Mouse (Mus musculus): ENCODE data around the gene Adamtsl5. TPM values are rescaled to one million over a fixed set of nuclear protein-coding genes. Genes with fewer than 3 reads are reported as not detected.

The Adamtsl5 gene
- polyA plus RNA-seq, 1 experiment from 2014 or later, result 2.5 TPM

DNA sequence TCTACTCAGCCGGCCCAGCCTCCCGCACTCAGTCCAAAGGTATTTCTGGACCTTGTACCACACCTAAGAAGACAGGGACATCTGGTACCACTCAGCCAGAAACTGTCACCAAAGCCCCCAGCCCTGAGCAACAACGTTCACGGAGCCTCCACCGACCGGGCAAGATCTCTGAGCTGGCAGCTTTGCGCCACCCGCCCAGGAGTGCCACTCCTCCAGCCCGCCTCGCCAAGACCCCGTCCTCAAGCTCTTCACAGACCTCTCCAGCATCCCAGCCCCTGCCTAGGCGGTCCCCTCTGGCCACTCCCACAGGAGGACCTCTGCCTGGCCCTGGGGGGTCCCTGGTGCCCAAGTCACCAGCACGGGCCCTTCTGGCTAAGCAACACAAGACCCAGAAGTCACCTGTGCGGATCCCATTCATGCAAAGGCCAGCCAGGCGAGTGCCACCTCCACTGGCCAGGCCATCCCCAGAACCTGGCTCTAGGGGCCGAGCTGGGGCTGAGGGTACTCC lies 33.7 kb downstream of the Adamtsl5 start:
- Histone ChIP-seq H3K9me3 (replicated peaks) (no peaks in the 10 kb centered on the region), H3K4me2 (no peak overlapping the region), H3K27me3 (peaks cover 82% of the 10 kb centered on the region), H3K36me3 (peaks cover 24% of the 10 kb centered on the region), H3K27ac (no peak overlapping the region), H3K9ac (no peak overlapping the region), H3K4me1 (replicated peaks) (peaks cover 48% of the 10 kb centered on the region), H3K4me3 (replicated peaks) (no peak overlapping the region)
- WGBS (ENCODE audit: insufficient replicate concordance), result 46% methylated on average over 16 of the region's 16 CpGs
- DNase-seq (no peak), ATAC-seq (ENCODE audit: low read depth) (no peak)

DNA sequence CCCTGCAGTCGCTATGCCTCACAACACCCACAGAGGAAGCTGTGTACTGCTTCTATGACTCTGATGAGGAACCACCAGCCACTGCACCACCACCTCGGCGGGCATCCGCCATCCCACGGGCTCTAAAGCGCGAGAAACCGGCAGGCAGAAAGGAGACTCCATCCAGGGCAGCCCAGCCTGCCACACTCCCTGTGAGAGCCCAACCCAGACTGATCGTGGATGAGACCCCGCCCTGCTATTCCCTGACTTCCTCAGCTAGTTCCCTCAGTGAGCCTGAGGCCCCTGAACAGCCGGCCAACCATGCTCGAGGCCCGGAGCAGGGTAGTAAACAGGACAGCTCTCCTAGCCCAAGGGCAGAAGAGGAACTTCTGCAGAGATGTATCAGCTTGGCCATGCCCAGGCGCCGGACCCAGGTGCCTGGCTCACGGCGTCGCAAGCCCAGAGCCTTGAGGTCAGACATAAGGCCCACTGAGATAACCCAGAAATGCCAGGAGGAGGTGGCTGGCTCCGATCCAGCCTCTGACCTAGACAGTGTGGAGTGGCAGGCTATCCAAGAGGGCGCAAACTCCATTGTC lies 34.5 kb downstream of the Adamtsl5 start:
- peaks cover 40% of the 10 kb centered on the region for H3K4me1 ChIP-seq (replicated peaks)
- peaks cover 90% of the 10 kb centered on the region for H3K27me3 ChIP-seq
- H3K27ac ChIP-seq, result no peak overlapping the region
- WGBS (ENCODE audit: insufficient replicate concordance), result 21% methylated on average over 20 of the region's 20 CpGs
- peaks cover 16% of the 10 kb centered on the region for H3K36me3 ChIP-seq
- DNase-seq (no peak), ATAC-seq (ENCODE audit: low read depth) (no peak)
- no peaks in the 10 kb centered on the region for H3K9me3 ChIP-seq (replicated peaks)
- H3K9ac ChIP-seq, result no peak overlapping the region
- no peak overlapping the region for H3K4me2 ChIP-seq
- H3K4me3 ChIP-seq (replicated peaks), result no peak overlapping the region

DNA sequence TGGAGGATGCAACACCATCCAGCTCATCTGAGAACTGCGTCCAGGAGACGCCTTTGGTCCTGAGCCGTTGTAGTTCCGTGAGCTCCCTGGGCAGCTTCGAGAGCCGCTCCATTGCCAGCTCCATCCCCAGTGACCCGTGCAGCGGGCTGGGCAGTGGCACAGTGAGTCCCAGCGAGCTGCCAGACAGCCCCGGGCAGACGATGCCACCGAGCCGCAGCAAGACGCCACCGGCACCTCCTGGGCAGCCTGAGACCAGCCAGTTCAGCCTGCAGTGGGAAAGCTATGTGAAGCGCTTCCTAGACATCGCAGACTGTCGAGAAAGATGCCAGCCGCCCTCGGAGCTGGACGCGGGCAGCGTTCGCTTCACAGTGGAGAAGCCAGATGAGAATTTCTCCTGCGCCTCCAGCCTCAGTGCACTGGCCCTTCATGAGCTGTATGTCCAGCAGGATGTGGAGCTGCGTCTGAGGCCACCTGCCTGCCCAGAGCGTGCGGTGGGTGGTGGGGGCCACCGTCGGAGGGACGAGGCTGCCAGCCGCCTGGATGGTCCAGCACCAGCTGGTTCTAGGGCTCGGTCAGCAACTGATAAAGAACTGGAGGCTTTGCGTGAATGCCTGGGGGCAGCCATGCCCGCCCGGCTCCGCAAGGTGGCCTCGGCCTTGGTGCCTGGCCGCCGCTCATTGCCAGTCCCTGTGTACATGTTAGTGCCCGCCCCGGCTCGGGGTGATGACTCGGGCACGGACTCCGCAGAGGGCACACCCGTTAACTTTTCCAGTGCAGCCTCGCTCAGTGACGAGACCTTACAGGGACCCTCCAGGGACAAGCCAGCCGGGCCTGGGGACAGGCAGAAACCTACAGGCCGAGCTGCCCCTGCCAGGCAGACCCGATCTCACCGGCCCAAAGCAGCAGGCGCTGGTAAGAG lies 35.4 kb downstream of the Adamtsl5 start:
- ATAC-seq (ENCODE audit: low read depth) (no peak), DNase-seq (no peak)
- Histone ChIP-seq H3K4me3 (replicated peaks) (no peak overlapping the region), H3K4me2 (no peak overlapping the region), H3K9me3 (replicated peaks) (no peaks in the 10 kb centered on the region), H3K4me1 (replicated peaks) (peaks cover 32% of the 10 kb centered on the region), H3K27ac (no peak overlapping the region), H3K27me3 (peaks cover 98% of the 10 kb centered on the region), H3K36me3 (peaks cover 7% of the 10 kb centered on the region), H3K9ac (no peak overlapping the region)
- WGBS (ENCODE audit: insufficient replicate concordance), result 53% methylated on average over 54 of the region's 54 CpGs

DNA sequence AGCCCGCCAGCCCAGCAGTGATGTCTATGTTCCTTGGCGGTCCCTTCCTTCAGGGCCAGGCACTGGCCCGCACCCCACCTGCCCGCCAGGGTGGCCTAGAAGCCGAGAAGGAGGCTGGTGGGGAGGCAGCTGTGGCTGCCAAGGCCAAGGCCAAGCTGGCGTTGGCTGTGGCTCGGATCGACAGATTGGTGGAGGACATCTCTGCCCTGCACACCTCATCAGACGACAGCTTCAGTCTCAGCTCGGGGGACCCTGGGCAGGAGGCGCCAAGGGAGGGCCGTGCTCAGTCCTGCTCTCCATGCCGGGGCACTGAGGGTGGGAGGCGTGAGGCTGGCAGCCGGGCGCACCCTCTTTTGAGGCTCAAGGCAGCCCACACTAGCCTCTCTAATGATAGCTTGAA lies 36.7 kb downstream of the Adamtsl5 start:
- Histone ChIP-seq H3K9me3 (replicated peaks) (no peaks in the 10 kb centered on the region), H3K27me3 (peaks cover 99% of the 10 kb centered on the region), H3K36me3 (no peaks in the 10 kb centered on the region), H3K9ac (no peak overlapping the region), H3K27ac (no peak overlapping the region), H3K4me2 (no peak overlapping the region), H3K4me1 (replicated peaks) (peaks cover 19% of the 10 kb centered on the region), H3K4me3 (replicated peaks) (no peak overlapping the region)
- DNase-seq (no peak), ATAC-seq (ENCODE audit: low read depth) (no peak)
- 56% methylated on average over 16 of the region's 16 CpGs for WGBS (ENCODE audit: insufficient replicate concordance)

DNA sequence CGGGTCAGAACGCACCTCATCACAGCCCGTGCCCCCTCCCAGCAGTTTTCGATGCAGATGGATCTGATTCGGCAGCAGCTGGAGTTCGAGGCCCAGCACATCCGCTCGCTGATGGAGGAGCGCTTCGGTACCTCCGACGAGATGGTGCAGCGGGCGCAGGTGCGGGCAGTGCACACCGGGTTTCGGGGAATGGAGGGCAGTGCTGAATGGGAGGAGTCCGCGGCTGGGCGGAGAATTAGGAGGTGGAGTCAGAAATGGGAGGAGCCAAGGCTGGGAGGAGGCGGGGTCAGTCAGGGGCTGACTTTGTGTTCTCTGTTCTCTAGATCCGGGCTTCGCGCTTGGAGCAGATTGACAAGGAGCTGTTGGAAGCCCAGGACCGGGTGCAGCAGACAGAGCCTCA lies 43.4 kb downstream of the Adamtsl5 start:
- H3K4me3 ChIP-seq (replicated peaks), result peak overlapping the region; percentile 8
- H3K9me3 ChIP-seq (replicated peaks), result no peaks in the 10 kb centered on the region
- peaks cover 19% of the 10 kb centered on the region for H3K4me1 ChIP-seq (replicated peaks)
- no peak overlapping the region for H3K27ac ChIP-seq
- H3K9ac ChIP-seq, result no peak overlapping the region
- H3K4me2 ChIP-seq, result peak overlapping the region; percentile 43
- peak; percentile 67 for DNase-seq
- no peaks in the 10 kb centered on the region for H3K36me3 ChIP-seq
- ATAC-seq (ENCODE audit: low read depth), result peak; percentile 63
- H3K27me3 ChIP-seq, result peaks cover 98% of the 10 kb centered on the region
- whole genome bisulfite sequencing (ENCODE audit: insufficient replicate concordance), result 3% methylated on average over 25 of the region's 25 CpGs

DNA sequence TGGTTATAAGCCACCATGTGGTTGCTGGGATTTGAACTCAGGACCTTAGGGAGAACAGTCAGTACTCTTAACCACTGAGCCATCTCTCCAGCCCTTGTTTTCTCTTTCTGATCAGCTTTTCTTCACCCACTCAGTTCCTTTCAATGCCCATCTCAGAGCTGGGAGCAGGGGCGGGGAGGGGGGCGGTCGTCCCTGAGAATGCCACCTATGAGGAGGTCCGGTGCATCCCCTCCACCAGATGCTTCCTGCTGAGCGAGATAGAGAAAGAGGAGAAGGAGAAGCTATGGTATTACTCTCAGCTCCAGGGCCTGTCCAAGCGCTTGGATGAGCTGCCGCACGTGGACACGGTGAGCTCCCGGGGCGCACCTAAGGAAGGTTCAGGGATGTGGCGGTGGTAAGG lies 43.8 kb downstream of the Adamtsl5 start:
- H3K27me3 ChIP-seq, result peaks cover 99% of the 10 kb centered on the region
- peaks cover 19% of the 10 kb centered on the region for H3K4me1 ChIP-seq (replicated peaks)
- H3K36me3 ChIP-seq, result no peaks in the 10 kb centered on the region
- no peak for DNase-seq
- H3K4me2 ChIP-seq, result peak overlapping the region; percentile 43
- H3K4me3 ChIP-seq (replicated peaks), result peak overlapping the region; percentile 8
- H3K9ac ChIP-seq, result no peak overlapping the region
- no peak overlapping the region for H3K27ac ChIP-seq
- WGBS (ENCODE audit: insufficient replicate concordance), result 7% methylated on average over 12 of the region's 12 CpGs
- ATAC-seq (ENCODE audit: low read depth), result no peak
- H3K9me3 ChIP-seq (replicated peaks), result no peaks in the 10 kb centered on the region

DNA sequence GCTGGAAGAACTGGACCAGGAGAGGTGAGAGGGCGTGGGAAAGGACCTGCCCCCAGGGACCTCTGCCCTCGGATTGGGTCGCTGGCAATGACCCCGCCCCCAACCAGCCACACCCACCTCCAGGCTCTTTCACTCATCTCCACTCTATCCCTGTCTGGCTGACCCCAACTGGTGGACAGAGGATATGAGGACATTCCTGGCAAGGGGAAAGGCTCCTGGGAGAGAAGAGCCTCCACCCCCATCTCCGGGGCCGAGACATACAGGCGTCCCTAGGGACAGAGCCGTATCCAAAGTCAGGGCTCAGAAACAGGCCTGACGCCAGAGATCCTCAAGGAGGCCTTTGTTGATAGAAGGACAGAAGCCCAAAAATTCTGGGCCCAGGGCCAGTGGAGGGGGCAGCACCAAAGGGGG lies 45.7 kb downstream of the Adamtsl5 start:
- WGBS (ENCODE audit: insufficient replicate concordance), result 25% methylated on average over 9 of the region's 9 CpGs
- no peak for DNase-seq
- Histone ChIP-seq H3K4me1 (replicated peaks) (peaks cover 23% of the 10 kb centered on the region), H3K4me2 (no peak overlapping the region), H3K4me3 (replicated peaks) (no peak overlapping the region), H3K27me3 (peaks cover 99% of the 10 kb centered on the region), H3K9me3 (replicated peaks) (no peaks in the 10 kb centered on the region), H3K9ac (no peak overlapping the region), H3K36me3 (no peaks in the 10 kb centered on the region), H3K27ac (no peak overlapping the region; the same call in 1 of the 2 replicates)
- ATAC-seq (ENCODE audit: low read depth), result peak; percentile 38; the same call in 1 of the 2 replicates

DNA sequence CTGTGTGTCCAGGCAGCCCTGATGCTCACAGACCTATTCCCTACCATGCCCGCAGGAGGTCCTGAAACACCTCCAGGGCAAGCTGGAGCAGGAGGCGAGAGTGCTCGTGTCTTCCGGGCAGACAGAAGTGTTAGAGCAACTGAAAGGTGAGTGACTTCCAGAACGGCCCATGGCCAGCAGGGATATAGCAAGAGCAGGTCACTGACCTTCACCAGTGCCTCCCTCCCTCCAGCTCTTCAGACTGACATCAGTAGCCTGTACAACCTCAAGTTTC lies 46.2 kb downstream of the Adamtsl5 start:
- Histone ChIP-seq H3K36me3 (no peaks in the 10 kb centered on the region), H3K9ac (no peak overlapping the region), H3K4me1 (replicated peaks) (peaks cover 27% of the 10 kb centered on the region), H3K27me3 (peaks cover 99% of the 10 kb centered on the region), H3K4me3 (replicated peaks) (no peak overlapping the region), H3K27ac (no peak overlapping the region; the same call in 1 of the 2 replicates), H3K9me3 (replicated peaks) (no peaks in the 10 kb centered on the region), H3K4me2 (no peak overlapping the region)
- ATAC-seq (ENCODE audit: low read depth) (no peak), DNase-seq (no peak)
- WGBS (ENCODE audit: insufficient replicate concordance), result 64% methylated on average over 5 of the region's 5 CpGs

DNA sequence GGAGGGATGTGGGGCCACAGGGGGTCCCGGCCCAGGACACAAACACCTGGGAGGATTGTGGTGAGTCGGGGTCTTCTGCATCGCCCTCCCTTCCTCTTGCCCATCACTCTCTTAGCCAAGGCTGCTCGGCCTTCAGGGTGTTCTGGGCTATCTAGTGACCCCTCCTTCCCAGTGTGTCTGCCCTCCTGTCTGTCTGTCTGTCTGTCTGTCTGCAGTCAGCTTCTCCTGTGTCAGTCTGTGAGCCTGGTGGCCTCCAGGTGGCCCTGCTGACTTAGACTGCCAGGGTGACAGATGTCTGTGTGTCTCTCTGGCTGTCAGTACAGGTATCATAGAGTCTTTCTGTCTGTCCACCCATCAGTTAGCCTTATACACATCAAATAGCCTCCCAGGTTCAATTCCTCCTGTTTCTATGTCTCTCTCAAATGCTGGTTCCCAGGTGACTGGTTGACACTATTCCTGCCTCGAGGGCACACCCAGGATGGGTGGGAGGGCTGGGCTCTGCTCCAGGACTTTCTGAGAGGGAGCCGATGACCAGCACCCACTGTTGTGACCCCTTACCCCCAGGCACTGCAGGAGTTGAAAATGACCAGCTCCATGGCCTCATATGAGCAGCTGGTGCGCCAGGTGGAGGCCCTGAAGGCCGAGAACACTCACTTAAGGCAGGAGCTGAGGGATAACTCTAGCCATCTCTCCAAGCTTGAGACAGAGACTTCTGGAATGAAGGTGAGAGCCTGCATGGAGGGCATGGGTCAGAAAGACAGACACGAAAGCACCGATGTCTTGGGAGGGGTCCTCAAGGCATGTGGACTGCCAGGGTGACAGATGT lies 46.7 kb downstream of the Adamtsl5 start:
- Histone ChIP-seq H3K9me3 (replicated peaks) (no peaks in the 10 kb centered on the region), H3K4me1 (replicated peaks) (peaks cover 32% of the 10 kb centered on the region), H3K4me3 (replicated peaks) (no peak overlapping the region), H3K27ac (no peak overlapping the region), H3K36me3 (no peaks in the 10 kb centered on the region), H3K27me3 (peaks cover 99% of the 10 kb centered on the region), H3K4me2 (no peak overlapping the region), H3K9ac (no peak overlapping the region)
- ATAC-seq (ENCODE audit: low read depth) (no peak), DNase-seq (no peak)
- 51% methylated on average over 10 of the region's 10 CpGs for WGBS (ENCODE audit: insufficient replicate concordance)

DNA sequence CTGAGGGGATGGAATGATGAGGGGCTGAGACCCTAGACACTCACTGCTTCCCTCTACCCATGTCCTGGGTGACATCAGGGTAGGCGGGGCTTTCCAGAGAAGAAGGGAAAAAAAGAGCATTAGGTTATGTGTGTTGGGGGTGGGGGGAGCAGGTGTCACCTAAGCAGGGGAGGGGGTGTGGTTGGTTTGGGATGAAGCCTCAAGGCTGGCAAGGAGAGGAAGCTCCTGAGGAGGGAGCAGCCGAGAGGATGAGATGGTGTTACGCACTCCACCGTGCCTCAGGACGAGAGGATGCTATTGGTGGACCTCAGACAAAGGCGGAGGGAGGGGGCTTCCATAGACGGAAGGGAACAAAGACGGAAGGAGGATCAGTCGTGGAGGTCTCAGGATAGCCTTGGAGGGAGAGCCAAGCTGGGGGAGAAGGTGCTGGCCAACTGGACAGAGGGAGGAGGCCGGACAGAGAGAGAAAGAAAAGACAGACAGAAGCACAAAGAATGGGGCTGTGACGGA lies 47.5 kb downstream of the Adamtsl5 start:
- Histone ChIP-seq H3K9me3 (replicated peaks) (no peaks in the 10 kb centered on the region), H3K27ac (no peak overlapping the region), H3K27me3 (peaks cover 94% of the 10 kb centered on the region), H3K4me3 (replicated peaks) (no peak overlapping the region), H3K4me2 (no peak overlapping the region), H3K4me1 (replicated peaks) (peaks cover 40% of the 10 kb centered on the region), H3K9ac (no peak overlapping the region), H3K36me3 (no peaks in the 10 kb centered on the region)
- WGBS (ENCODE audit: insufficient replicate concordance), result 29% methylated on average over 11 of the region's 11 CpGs
- DNase-seq (no peak), ATAC-seq (ENCODE audit: low read depth) (no peak)

DNA sequence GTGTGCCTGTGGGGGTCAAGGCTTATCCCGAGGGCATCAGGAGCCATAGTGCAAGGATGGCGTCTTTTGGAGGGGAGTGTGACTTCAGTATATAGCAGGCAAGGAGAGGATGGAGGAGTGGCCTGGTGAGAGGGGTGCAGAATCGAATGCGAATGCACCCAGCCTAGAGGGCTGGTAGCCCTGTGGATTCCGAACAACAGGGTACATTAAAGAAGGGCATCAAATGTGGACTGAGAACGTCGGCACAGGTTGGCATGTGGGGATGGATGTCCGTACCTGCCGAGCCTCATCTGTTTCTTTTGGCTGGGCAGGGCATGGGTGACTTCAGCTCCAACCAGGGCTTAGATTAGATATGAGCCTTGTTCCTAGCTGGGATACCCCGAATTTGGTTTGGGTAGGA lies 48.4 kb downstream of the Adamtsl5 start:
- peaks cover 43% of the 10 kb centered on the region for H3K4me1 ChIP-seq (replicated peaks)
- ATAC-seq (ENCODE audit: low read depth), result no peak
- no peak overlapping the region for H3K9ac ChIP-seq
- WGBS (ENCODE audit: insufficient replicate concordance), result 45% methylated on average over 10 of the region's 10 CpGs
- peaks cover 3% of the 10 kb centered on the region for H3K36me3 ChIP-seq
- H3K4me3 ChIP-seq (replicated peaks), result no peak overlapping the region
- DNase-seq, result no peak
- peaks cover 85% of the 10 kb centered on the region for H3K27me3 ChIP-seq
- no peaks in the 10 kb centered on the region for H3K9me3 ChIP-seq (replicated peaks)
- H3K4me2 ChIP-seq, result no peak overlapping the region
- H3K27ac ChIP-seq, result no peak overlapping the region

Measured in liver, embryonic 13.5 days (tissue).